Mouse (Mus musculus) cortical plate, adult 2 months (tissue): Measurements from ENCODE around the gene Kifc1.

ENCODE experiments used
- CTCF ChIP-seq: fragments of 200-500 bp; IDR thresholded peaks from 2 replicates; pipeline ENCODE4 v1.5.1; 2011; ENCODE audit warnings: mild to moderate bottlenecking, control low read depth, low read length; ENCODE audit not compliant: insufficient read depth; ENCODE audit errors: extremely low read depth
- POLR2A ChIP-seq: fragments of 200-500 bp; IDR thresholded peaks from 2 replicates; pipeline ENCODE4 v1.6.1; 2011; ENCODE audit warnings: mild to moderate bottlenecking, low read length, control low read depth; ENCODE audit not compliant: insufficient read depth; ENCODE audit errors: extremely low read depth

GRCm38 (mm10) chr17:33911052-33911812 is 20.8 kb upstream of the Kifc1 start:
- TF ChIP-seq POLR2A (no peak), CTCF (no peak)
